Mouse (Mus musculus): ENCODE measurements around the gene Rsad2. TPM values are rescaled to one million over a fixed set of nuclear protein-coding genes. Genes with fewer than 3 reads are reported as not detected.

The Rsad2 gene
- polyA plus RNA-seq, 1 experiment, result 0.70 TPM

DNA sequence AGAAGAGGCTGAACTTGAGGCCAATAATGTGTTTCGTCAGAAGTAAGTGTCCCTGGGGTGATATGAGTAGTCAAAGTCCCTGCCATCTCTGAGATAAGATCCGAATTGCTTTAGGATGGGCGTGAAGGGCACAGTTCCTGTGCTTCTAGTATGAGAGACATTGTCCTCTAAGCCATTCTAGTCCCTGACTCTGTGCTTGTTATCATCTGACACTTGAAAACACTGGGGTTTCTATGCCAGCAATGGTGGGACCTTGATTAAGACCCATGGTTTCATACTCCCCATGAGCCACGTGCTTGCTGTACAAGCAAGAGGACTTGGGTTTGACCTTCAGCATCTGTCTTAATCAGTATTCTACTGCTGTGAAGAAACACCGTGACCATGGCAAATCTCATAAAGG is 20.9 kb upstream of the Rsad2 start:
- Histone ChIP-seq H3K27me3 (ENCODE audit: control insufficient read depth, insufficient read depth, low read length) (no peaks in the 10 kb centered on the region), H3K4me3 (replicated peaks; ENCODE audit: insufficient read depth, low read depth, low read length) (no peak overlapping the region), H3K4me1 (ENCODE audit: control insufficient read depth, insufficient read depth, low read length) (no peaks in the 10 kb centered on the region), H3K27ac (ENCODE audit: insufficient read depth, low read length) (no peak overlapping the region)
- WGBS, result 76% methylated on average over 5 of the region's 5 CpGs
- DNase-seq, result no peak
- TF ChIP-seq CTCF (IDR thresholded peaks at IDR 0.05; ENCODE audit: borderline replicate concordance, insufficient read depth, low read depth, low read length) (no peak), POLR2A (IDR thresholded peaks at IDR 0.05; ENCODE audit: borderline replicate concordance, insufficient read depth, low read length) (no peak)

DNA sequence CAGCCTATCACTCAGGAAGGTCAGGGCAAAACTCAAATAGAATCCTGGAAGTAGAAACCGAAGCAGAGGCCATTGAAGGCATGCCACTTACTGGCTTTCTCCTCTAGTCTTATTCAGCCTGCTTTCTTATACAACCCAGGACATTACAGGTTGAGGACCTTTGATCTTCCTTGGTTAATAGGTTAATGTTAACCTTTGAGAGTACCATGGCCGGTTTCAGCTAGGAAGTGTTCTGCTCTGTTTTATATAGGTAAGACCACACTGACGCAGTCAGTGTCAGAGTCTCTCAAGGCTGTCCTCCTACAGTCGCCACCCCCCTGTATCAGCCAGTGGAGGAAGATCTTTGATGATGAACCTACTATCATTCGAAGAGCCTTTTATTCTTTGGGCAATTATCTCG is 17.5 kb upstream of the Rsad2 start:
- 95% methylated on average over 6 of the region's 6 CpGs for WGBS
- no peak for TF ChIP-seq CTCF (IDR thresholded peaks at IDR 0.05; ENCODE audit: borderline replicate concordance, insufficient read depth, low read depth, low read length)
- TF ChIP-seq POLR2A (IDR thresholded peaks at IDR 0.05; ENCODE audit: borderline replicate concordance, insufficient read depth, low read length), result no peak
- H3K4me3 ChIP-seq (replicated peaks; ENCODE audit: insufficient read depth, low read depth, low read length), result no peak overlapping the region
- DNase-seq, result no peak
- H3K4me1 ChIP-seq (ENCODE audit: control insufficient read depth, insufficient read depth, low read length), result no peaks in the 10 kb centered on the region
- H3K27ac ChIP-seq (ENCODE audit: insufficient read depth, low read length), result no peak overlapping the region
- no peaks in the 10 kb centered on the region for H3K27me3 ChIP-seq (ENCODE audit: control insufficient read depth, insufficient read depth, low read length)

DNA sequence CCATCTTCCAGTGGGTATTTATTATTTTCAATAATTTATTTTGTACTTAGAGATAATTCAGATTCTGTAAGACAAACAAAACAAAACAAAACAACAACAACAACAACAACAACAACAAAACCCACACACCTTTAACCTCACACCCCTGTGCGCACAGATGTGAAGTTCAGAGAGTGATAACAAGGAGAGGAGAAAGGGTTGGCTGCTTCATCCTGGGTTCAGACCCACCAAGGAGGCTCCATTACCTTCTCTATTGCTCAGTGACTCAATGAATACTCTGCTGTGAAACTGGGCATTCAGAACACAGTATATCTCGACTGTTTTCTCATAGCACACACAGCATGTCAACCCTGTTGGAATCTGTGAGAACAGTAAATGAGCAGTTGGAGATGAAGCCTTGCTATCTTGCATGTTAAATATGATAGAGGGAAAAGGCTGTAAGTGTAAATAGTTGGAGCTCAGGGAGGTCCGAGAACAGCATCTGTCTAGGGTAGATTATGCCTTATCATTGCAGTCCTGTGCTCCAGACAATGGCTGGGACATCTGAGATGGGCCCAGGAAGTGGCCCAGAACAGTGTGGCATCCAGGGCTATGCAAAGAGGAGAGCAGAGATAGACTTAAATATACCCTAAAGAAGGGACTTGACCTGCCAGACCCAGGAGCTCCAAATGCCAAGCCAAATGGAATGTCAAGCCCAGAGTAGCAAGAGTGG is 16.7 kb upstream of the Rsad2 start:
- Histone ChIP-seq H3K4me1 (ENCODE audit: control insufficient read depth, insufficient read depth, low read length) (no peaks in the 10 kb centered on the region), H3K4me3 (replicated peaks; ENCODE audit: insufficient read depth, low read depth, low read length) (no peak overlapping the region), H3K27ac (ENCODE audit: insufficient read depth, low read length) (no peak overlapping the region), H3K27me3 (ENCODE audit: control insufficient read depth, insufficient read depth, low read length) (no peaks in the 10 kb centered on the region)
- TF ChIP-seq POLR2A (IDR thresholded peaks at IDR 0.05; ENCODE audit: borderline replicate concordance, insufficient read depth, low read length) (no peak), CTCF (IDR thresholded peaks at IDR 0.05; ENCODE audit: borderline replicate concordance, insufficient read depth, low read depth, low read length) (no peak)
- no peak for DNase-seq
- WGBS, result 82% methylated on average over 3 of the region's 3 CpGs

DNA sequence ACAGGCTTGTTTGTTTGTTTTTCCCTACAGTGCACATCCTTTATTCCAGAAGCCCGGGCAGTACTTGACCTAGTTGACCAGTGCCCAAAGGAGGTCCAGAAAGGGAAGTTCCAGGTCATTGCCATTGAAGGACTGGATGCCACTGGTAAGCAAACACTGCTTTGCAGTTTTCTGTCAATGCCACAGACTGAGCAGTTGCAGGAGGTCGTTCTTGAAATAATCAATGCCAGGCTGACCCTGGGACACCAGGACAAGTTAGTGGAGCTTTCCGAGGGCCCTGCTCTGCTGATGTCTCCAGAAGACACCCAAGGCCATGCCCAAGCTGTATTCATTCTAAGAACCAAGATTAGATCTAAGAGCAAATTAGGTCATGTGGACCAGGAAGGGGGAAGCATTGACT is 15.1 kb upstream of the Rsad2 start:
- H3K4me3 ChIP-seq (replicated peaks; ENCODE audit: insufficient read depth, low read depth, low read length), result no peak overlapping the region
- 82% methylated on average over 3 of the region's 3 CpGs for WGBS
- TF ChIP-seq POLR2A (IDR thresholded peaks at IDR 0.05; ENCODE audit: borderline replicate concordance, insufficient read depth, low read length), result no peak
- TF ChIP-seq CTCF (IDR thresholded peaks at IDR 0.05; ENCODE audit: borderline replicate concordance, insufficient read depth, low read depth, low read length), result no peak
- no peaks in the 10 kb centered on the region for H3K27me3 ChIP-seq (ENCODE audit: control insufficient read depth, insufficient read depth, low read length)
- H3K4me1 ChIP-seq (ENCODE audit: control insufficient read depth, insufficient read depth, low read length), result no peaks in the 10 kb centered on the region
- DNase-seq, result peak in 1 of 2 experiments; percentile 17
- no peak overlapping the region for H3K27ac ChIP-seq (ENCODE audit: insufficient read depth, low read length)

DNA sequence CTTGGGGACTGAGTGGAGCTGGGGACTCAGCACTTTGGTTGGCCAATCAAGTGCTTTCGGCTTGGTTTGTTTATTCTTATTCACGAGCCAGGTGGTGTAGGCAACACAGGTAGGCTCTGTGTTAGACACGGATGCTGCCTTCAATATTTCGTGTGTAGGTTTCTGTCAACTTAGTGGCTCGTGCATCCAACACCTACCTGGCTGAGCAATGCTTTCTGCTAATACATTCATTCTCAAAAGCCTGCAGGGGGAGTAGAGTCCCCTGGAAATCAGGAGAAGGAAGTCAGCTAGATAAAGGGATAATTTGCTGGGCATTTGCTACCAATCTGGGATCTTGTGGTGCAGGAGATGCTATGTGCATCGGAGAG is 13.8 kb upstream of the Rsad2 start:
- TF ChIP-seq POLR2A (IDR thresholded peaks at IDR 0.05; ENCODE audit: borderline replicate concordance, insufficient read depth, low read length), result no peak
- no peaks in the 10 kb centered on the region for H3K27me3 ChIP-seq (ENCODE audit: control insufficient read depth, insufficient read depth, low read length)
- DNase-seq, result no peak
- H3K4me1 ChIP-seq (ENCODE audit: control insufficient read depth, insufficient read depth, low read length), result no peaks in the 10 kb centered on the region
- WGBS, result 7% methylated on average over 6 of the region's 6 CpGs
- H3K27ac ChIP-seq (ENCODE audit: insufficient read depth, low read length), result no peak overlapping the region
- peak overlapping the region; percentile 60 for H3K4me3 ChIP-seq (replicated peaks; ENCODE audit: insufficient read depth, low read depth, low read length)

DNA sequence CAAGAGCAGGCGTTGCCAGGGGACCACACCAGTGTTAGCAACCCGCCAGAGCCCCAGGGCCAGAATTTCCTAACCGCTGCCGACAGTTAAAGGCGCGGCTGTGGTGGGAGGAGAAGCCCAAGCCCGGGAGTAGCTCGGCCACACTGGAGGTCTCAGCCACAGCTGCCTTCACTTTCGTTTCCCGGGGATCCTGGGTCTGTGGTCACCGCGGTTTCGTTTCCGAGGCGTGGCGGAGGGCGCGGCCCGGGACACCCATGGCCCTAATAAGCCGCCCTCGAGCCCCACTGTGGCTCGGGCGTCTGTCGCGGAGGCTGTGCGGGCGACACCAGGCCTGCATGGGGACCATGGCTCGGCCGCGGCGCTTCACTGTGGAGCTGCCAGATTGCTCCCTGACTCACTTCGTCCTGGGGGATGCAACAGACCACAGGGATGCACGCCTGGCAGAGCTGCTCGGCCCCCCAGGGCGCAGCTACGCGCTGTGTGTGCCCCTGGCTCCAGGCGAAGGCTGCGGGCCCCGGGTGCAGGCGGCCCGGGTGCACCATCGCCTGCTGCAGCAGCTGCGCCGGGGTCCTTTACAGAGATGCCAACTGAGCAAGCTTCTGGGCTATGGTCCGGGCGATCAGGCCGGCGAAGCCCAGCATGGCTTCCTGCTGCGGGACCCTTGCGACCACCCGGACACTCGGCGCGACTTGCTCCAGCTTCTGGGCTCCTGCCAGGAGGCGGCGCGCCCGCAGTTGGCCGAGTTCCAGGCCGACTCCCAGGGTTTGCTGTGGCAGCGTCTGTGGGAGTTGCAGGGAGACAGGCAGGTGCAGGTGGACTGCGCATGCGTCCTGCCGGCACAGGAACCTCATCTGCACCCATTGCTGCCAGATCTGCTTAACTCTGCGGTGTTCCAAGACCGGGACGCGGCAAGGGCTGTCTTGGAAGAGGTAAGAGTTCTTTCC is 13.1 kb upstream of the Rsad2 start, which contains the start of gene Cmpk2:
Cmpk2 (plus strand) TSS at position 107 of the 944 bp plus-strand sequence.
- Histone ChIP-seq H3K4me3 (replicated peaks; ENCODE audit: insufficient read depth, low read depth, low read length) (peak within 1 kb of the TSS; percentile 60), H3K27ac (ENCODE audit: insufficient read depth, low read length) (peak within 1 kb of the TSS; percentile 51), H3K27me3 (ENCODE audit: control insufficient read depth, insufficient read depth, low read length) (no peaks in the 10 kb centered on the region), H3K4me1 (ENCODE audit: control insufficient read depth, insufficient read depth, low read length) (no peaks in the 10 kb centered on the region)
- no peak for TF ChIP-seq CTCF (IDR thresholded peaks at IDR 0.05; ENCODE audit: borderline replicate concordance, insufficient read depth, low read depth, low read length)
- peak; percentile 16; the same call in 1 of the 2 replicates for TF ChIP-seq POLR2A (IDR thresholded peaks at IDR 0.05; ENCODE audit: borderline replicate concordance, insufficient read depth, low read length)
- peak; percentile 88 to 92 for DNase-seq
- WGBS, result under 1% methylated on average over 69 of the region's 69 CpGs

DNA sequence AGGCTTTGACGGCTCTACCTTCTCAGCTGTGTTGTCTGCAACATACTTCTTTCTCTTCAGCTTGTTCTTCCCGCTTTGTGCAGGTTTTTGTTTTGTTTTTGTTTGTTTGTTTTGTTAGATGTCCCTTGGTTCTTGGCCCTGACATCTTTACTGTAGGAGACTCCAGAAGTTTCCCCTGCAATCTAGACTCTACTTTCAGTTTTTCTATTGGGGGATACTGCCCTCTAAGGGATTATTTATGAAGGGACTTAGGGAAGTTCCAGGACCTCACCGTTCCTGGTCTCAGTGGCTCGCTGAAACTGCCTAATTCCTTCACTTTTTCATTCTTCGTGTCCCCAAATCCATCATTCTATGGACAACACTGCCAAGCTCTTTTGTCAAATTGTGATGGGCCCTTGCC is 9.3 kb upstream of the Rsad2 start:
- Histone ChIP-seq H3K27me3 (ENCODE audit: control insufficient read depth, insufficient read depth, low read length) (no peaks in the 10 kb centered on the region), H3K27ac (ENCODE audit: insufficient read depth, low read length) (no peak overlapping the region), H3K4me3 (replicated peaks; ENCODE audit: insufficient read depth, low read depth, low read length) (no peak overlapping the region), H3K4me1 (ENCODE audit: control insufficient read depth, insufficient read depth, low read length) (no peaks in the 10 kb centered on the region)
- TF ChIP-seq POLR2A (IDR thresholded peaks at IDR 0.05; ENCODE audit: borderline replicate concordance, insufficient read depth, low read length), result no peak
- no peak for TF ChIP-seq CTCF (IDR thresholded peaks at IDR 0.05; ENCODE audit: borderline replicate concordance, insufficient read depth, low read depth, low read length)
- WGBS, result 78% methylated on average over 5 of the region's 5 CpGs
- no peak for DNase-seq

Measured in cerebellum, adult 2 months (tissue).